Mouse (Mus musculus) bone marrow macrophage, adult 2 months (primary cell): ENCODE results near the gene Plcb4.

Experiments used
- CTCF ChIP-seq: IDR thresholded peaks from 2 replicates; pipeline ENCODE4 v1.5.1; 2012; ENCODE audit warnings: low read depth, mild to moderate bottlenecking, low read length, moderate library complexity
- POLR2A ChIP-seq: IDR thresholded peaks from 2 replicates; pipeline ENCODE4 v1.6.1; 2012; ENCODE audit warnings: mild to moderate bottlenecking, low read depth, low read length, borderline replicate concordance

GRCm38 (mm10) chr2:135885607-135886006 is 226.8 kb downstream of the Plcb4 start:
- no peak for TF ChIP-seq POLR2A
- no peak for TF ChIP-seq CTCF
